Mouse (Mus musculus) ovary, adult 18-20 months (tissue): ENCODE results near the gene Pcbd1.
"Not testable (repeated sequence)": the region's sequence is repeated elsewhere in the genome, so short reads cannot be mapped to it uniquely, and the experiment has no call there.

Source experiments
- DNase-seq: peaks from one replicate; pipeline ENCODE4 v3.0.0; 2022; ENCODE audit warnings: low spot score, mixed read lengths

Pcbd1 gene

DNA sequence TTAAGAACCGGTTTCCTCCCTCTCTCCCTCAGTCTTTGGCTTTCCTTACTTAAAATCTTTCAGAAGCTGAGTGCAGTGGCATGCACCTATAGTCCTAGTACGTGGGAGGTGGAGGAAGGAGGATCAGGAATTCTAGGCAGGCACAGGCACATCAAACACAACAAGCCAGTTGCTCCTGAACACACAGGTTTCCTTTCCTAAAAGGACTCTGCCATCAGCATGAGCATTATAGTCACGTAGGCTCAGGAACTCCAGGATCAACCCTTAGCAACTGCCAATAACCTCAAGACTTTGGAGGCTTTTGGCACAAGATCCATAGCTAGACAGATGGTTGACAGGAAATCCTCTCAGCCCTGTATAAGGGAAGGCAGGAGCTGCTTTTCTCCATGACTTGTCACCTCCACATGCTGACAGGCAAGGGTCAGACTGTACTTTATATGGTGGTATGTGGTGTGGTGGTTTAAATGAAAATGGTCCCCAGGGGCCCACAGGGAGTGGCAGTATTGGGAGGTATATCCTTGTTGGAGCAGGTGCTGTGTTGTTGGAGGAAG is 14.5 kb downstream of the Pcbd1 start:
- DNase-seq: no peak

DNA sequence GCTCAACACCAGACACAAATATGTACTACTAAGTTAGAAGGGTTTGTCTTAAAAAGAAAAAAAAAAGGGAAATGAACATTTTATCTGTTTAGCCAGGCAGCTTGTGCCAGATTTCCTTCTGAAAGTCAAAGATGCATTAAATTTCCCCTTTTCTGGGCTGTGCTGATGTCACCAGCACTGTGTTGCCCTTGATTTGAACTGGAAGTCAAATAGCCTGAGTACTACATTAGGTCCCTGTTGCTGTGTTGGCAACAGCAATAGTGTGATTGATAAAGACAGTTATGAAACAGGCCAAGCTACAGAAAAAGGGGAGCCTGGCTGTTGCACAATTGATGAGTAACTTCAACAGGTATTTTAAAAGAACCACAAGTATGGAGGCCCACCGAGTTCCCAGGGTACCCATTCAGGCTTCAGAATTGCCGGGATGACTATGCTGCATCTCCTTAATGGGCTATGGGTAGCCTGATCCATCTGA is 25.2 kb downstream of the Pcbd1 start:
- DNase-seq: no peak

DNA sequence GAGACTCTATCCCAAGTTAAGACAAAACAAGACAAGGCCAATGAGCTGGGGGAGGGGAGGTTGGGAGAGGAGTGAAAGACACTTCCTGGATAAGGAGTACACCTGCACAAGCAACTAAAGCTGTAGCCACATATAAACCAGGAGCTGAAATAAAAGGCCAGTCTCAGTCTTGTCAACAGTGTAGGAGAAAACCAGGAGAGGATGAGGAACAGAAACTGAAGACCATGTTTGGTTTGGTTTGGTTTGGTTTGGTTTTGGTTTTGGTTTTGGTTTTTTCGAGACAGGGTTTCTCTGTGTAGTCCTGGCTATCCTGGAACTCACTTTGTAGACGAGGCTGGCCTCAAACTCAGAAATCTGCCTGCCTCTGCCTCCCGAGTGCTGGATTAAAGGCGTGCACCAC is 32.6 kb downstream of the Pcbd1 start:
- not testable (repeated sequence) for DNase-seq

DNA sequence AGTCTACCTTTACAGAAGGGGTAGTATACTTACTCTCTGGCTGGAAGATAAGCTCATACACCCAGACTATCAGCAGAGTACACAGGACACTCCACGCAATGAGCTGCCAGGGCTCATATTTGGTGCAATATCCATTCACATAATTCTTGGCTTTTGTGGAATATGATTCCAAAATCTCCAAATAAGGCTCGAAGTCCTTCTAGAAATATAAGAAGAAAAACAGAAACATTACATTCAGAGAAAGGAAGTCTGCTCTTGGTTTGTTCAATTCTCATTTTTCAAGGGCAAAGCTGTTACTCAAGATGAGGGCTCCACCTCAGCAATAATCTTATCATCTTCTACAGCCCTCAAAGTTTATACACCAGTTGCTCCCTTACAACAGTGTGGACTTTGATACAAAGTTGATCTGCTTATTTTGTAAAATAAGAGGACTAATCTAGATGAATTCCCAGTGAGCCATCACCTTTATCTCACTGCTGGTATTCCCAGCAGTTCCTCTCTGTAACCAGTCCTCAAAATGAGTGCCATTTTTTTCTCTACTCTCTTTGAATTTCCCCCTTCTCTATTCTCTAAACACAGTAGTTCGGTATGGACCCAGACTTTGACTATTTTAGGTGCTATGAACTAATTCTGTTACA is 34.3 kb downstream of the Pcbd1 start:
- DNase-seq: no peak

DNA sequence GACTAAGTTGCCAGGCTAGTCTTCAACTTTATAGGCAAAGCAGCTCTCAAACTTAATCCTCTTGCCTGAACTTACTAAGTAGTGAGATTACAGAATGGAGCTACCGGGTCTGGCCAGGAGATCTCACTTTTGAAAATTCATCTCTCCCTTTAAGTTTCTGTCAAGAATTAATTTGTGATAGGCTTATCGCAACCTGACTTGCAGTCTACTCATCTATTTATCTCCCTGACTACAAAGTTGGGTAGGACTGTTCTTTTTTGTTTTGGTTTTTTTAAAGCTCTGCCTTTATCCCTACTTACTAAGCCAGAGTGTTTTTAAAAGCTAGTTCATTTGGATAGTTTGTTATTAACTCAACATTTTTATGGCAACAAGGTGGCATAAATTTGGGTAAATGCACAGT is 35.3 kb downstream of the Pcbd1 start:
- no peak for DNase-seq

DNA sequence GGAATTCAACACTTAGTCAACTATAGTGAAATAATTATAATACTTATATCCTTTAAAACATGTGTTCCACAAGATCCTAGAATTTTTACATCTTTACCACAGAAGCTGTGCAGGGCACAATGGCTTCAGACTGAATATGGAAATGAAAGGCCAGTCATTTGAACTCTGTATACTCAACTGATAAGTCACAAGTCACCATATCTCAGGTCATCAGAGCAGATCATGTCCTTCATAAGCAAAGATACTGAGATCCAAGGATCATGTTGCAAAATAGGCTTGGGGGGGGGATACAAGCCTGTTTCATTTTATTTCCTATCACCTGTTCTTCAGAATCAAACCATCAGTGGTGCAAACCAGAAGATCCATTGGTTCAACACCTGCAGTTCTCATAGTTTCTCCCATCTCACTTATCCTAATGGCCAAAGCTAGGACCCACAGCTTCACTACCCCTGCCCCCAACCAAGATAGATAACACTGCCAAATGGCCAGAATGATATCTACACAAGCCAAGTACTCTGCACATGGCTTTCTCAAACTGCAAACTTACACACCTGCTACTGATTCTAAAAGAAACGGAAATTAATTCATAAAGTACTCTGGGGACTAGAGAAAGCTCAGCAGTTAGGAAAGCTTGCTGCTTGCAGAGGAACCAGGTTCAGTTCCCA is 39.7 kb downstream of the Pcbd1 start:
- DNase-seq: no peak

DNA sequence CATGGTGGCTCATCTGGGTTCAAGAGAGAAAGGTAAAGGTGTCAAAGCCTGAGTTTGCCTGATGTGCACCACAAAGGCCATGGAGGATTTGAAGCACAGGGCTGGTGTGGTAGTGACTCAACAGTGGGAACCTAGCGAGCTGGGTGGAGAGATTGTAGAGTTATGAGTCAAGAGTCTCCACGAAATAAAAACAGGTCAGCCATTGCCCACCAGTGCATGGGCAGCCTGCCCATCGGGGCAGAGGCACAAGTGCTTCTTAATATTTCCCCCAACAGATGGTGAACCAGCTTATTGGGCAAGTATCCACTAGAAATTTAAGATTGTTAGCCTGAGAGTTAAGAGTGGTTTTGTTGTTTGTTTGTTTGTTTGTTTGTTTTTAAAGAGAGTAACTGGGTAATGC is 41.8 kb downstream of the Pcbd1 start:
- no peak for DNase-seq

DNA sequence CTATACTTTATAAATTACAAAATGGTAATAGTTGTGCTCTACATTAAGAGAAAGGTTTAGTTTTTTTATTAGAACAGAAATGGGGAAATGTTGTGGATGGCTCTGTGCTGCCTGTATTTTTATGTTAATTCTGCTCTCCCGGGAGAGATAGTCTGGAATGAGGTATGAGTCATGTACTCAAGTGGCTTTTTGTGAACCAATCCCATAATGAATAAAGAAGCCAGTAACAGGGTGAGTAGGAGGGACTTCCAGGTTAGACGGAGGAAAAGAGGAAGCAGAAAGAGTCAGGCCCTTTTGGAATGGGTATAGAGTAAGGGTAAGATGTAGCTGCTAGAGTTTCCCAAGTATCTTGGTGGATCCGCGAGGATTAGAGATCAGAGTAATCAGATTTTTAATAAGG is 44.9 kb downstream of the Pcbd1 start:
- no peak for DNase-seq

DNA sequence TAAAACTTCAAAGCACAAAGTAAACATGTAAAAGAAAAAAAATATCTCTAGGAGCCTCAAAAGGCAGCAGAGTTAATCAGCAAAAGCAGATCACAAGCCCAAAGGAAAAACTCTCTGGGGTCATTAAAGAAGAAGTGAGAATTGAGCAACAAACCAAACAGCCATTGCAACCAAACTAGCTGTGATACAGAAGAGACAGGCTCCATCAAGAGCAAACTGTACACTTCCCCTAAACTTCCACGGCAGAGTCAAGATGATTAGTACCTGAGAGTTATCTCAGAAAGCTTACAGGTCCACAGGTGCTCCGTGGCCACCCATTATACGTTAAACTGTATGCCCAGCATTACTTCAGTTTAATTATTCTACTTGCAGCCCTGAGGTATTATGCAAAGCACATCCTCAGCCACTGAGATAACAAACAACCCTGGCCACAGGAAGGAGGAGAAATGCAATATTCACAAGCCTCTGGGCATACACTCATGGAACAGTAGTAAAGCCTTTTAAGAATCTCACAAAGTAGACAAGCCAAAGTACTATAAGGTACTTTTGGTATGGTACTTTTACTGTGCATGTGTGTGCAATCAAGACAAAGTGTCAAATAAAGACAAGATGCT is 46.2 kb downstream of the Pcbd1 start:
- DNase-seq: no peak

DNA sequence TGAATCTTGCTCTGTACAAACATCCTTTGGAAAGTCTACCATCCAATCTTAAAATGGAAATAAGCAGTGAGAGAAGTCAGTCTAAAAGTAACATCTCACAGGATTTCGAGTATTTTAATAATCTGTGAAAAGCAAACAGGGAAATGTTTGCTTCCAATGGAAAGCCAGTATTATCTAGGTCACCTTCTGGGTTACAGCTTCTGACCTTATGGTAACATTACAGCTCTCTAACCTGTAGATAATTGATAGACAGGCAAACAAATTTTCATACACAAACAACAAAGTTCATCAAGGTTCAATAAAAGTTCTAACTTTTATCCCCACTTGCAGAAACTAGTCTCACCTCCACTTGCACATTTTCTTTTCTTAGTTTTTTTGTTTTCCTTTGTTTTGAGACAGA is 48.4 kb downstream of the Pcbd1 start:
- DNase-seq: no peak

DNA sequence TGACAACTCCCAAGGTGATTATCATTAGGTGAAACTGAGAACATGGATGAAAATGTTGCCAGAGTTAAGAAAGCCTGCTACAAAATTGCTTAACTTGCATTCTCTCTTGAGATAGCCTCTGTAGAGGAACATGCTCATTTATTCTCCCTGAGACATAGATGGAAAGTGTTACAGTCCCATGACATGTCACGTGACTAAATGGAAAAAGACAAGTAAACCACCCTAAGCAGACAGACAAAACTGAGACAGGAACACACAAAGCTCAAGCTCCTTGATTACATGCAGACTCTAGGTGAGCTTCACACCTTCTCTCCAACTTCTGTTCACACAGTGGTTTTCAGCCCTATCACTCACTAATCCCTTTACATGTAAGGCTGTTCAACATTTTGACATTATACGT is 54.2 kb downstream of the Pcbd1 start:
- no peak for DNase-seq
